Mouse (Mus musculus) regulatory T cell (primary cell): ENCODE measurements around the gene Cmtm2a.
"Not testable (repeated sequence)": the region's sequence is repeated elsewhere in the genome, so short reads cannot be mapped to it uniquely, and the experiment has no call there.

ENCODE experiments used
- in situ Hi-C: fragments of 300-600 bp; cut with MboI, MseI; formaldehyde crosslinking; loops from one replicate; pipeline ENCODE4 v1.15.1; 2025; ENCODE audit warnings: high pct_unique_total_duplicates

Gene Cmtm2a

GRCm38 (mm10) chr8:104293081-104293480 is at the start of gene Cmtm2a:
TSS of gene Cmtm2a (minus strand) at chr8:104293181.
- in situ Hi-C loops, result not testable (repeated sequence)

GRCm38 (mm10) chr8:104342426-104342825 is 49.4 kb upstream of the Cmtm2a start:
- in situ Hi-C loops, result loop anchor here (5.0 to 10.0 kb wide), 2 partner anchors 100 to 222 kb away; partner anchors contain the start of gene Dync1li2

GRCm38 (mm10) chr8:104341678-104342077 is 48.7 kb upstream of the Cmtm2a start:
- in situ Hi-C loops, result loop anchor here (5.0 to 10.0 kb wide), 2 partner anchors 101 to 223 kb away; partner anchors contain the start of gene Dync1li2

GRCm38 (mm10) chr8:104341106-104341561 is 48.2 kb upstream of the Cmtm2a start:
- in situ Hi-C loops, result loop anchor here (5.0 to 10.0 kb wide), 2 partner anchors 101 to 224 kb away; partner anchors contain the start of gene Dync1li2

- in situ Hi-C loops, result loop anchor here (5.0 to 10.0 kb wide), 2 partner anchors 102 to 224 kb away; partner anchors contain the start of gene Dync1li2
Measured at GRCm38 (mm10) chr8:104340233-104341105, 47.5 kb upstream of the Cmtm2a start.

GRCm38 (mm10) chr8:104339983-104340232 is 46.9 kb upstream of the Cmtm2a start:
- in situ Hi-C loops, result loop anchor here (5.0 to 10.0 kb wide), 2 partner anchors 102 to 225 kb away; partner anchors contain the start of gene Dync1li2

- in situ Hi-C loops, result no loop called here
Measured at GRCm38 (mm10) chr8:104339229-104339982, 46.4 kb upstream of the Cmtm2a start, which contains the start of gene Cmtm3. TSS of gene Cmtm3 (plus strand) at chr8:104339410.

- in situ Hi-C loops, result no loop called here
Measured at GRCm38 (mm10) chr8:104337890-104338289, 44.9 kb upstream of the Cmtm2a start.

- in situ Hi-C loops, result no loop called here
Measured at GRCm38 (mm10) chr8:104336806-104337205, 43.8 kb upstream of the Cmtm2a start.

GRCm38 (mm10) chr8:104334196-104334595 is 41.2 kb upstream of the Cmtm2a start:
- in situ Hi-C loops, result no loop called here

- in situ Hi-C loops, result no loop called here
Measured at GRCm38 (mm10) chr8:104333786-104334185, 40.8 kb upstream of the Cmtm2a start.

GRCm38 (mm10) chr8:104332665-104333631 is 40.0 kb upstream of the Cmtm2a start:
- in situ Hi-C loops, result no loop called here

GRCm38 (mm10) chr8:104321930-104322329 is 28.9 kb upstream of the Cmtm2a start, which contains the start of gene Cmtm2b:
TSS of gene Cmtm2b (plus strand) at chr8:104322230.
- in situ Hi-C loops, result not testable (repeated sequence)

- in situ Hi-C loops, result not testable (repeated sequence)
Measured at GRCm38 (mm10) chr8:104321267-104321666, 28.3 kb upstream of the Cmtm2a start, which contains the start of gene Gm11020. TSS of gene Gm11020 (plus strand) at chr8:104321567.

GRCm38 (mm10) chr8:104313311-104313710 is 20.3 kb upstream of the Cmtm2a start:
- in situ Hi-C loops, result no loop called here

GRCm38 (mm10) chr8:104312023-104312422 is 19.0 kb upstream of the Cmtm2a start:
- in situ Hi-C loops, result not testable (repeated sequence)

GRCm38 (mm10) chr8:104309441-104310155 is 16.6 kb upstream of the Cmtm2a start, which contains the start of the genes Gm45711 and Cmtm1:
TSS of gene Gm45711 (minus strand) at chr8:104310081.
TSS of gene Cmtm1 (minus strand) at chr8:104310145.
- in situ Hi-C loops, result loop anchor here (5.0 kb wide), 1 partner anchor 42 kb away; no protein-coding TSS in a partner anchor

- in situ Hi-C loops, result loop anchor here (5.0 kb wide), 1 partner anchor 41 kb away; no protein-coding TSS in a partner anchor
Measured at GRCm38 (mm10) chr8:104308341-104308740, 15.4 kb upstream of the Cmtm2a start.

- in situ Hi-C loops, result loop anchor here (5.0 kb wide), 1 partner anchor 38 kb away; no protein-coding TSS in a partner anchor
Measured at GRCm38 (mm10) chr8:104304962-104305361, 12.0 kb upstream of the Cmtm2a start.

- in situ Hi-C loops, result not testable (repeated sequence)
Measured at GRCm38 (mm10) chr8:104302536-104302935, 9.6 kb upstream of the Cmtm2a start.
